Mouse (Mus musculus) forebrain, embryonic 16.5 days (tissue): ENCODE results near the gene Chmp3. TPM values are rescaled to one million over a fixed set of nuclear protein-coding genes. Genes with fewer than 3 reads are reported as not detected.

ENCODE experiments used
- ATAC-seq: fragments of 200-750 bp; cut with Nextera tagmentation; 2 replicates; pipeline ENCODE4 v1.8.0; 2017; ENCODE audit warnings: mild to moderate bottlenecking, moderate library complexity
- H3K27ac ChIP-seq: fragments of 300-500 bp; sonication (generic); 2 replicates; pipeline ENCODE4 v1.5.1; 2014; ENCODE audit warnings: low read length, control low read depth
- H3K27me3 ChIP-seq: fragments of 300-500 bp; sonication (generic); replicated peaks from 2 replicates; pipeline ENCODE4 v1.6.1; 2014; ENCODE audit warnings: low read length; ENCODE audit not compliant: control insufficient read depth, insufficient read depth
- H3K36me3 ChIP-seq: fragments of 300-500 bp; sonication (generic); 2 replicates; pipeline ENCODE4 v1.6.1; 2014; ENCODE audit not compliant: control insufficient read depth, insufficient read depth
- H3K4me1 ChIP-seq: fragments of 300-500 bp; sonication (generic); replicated peaks from 2 replicates; pipeline ENCODE4 v1.6.1; 2014; ENCODE audit warnings: low read length; ENCODE audit not compliant: control insufficient read depth, insufficient read depth
- H3K4me2 ChIP-seq: fragments of 300-500 bp; sonication (generic); 2 replicates; pipeline ENCODE4 v1.6.1; 2014; ENCODE audit warnings: mild to moderate bottlenecking, low read length, control low read depth
- H3K4me3 ChIP-seq: fragments of 300-500 bp; sonication (generic); replicated peaks from 2 replicates; pipeline ENCODE4 v1.5.1; 2014; ENCODE audit warnings: mild to moderate bottlenecking, low read length, control low read depth
- H3K9ac ChIP-seq: fragments of 300-500 bp; sonication (generic); replicated peaks from 2 replicates; pipeline ENCODE4 v1.6.1; 2014; ENCODE audit warnings: low read depth, low read length, control low read depth
- H3K9me3 ChIP-seq: fragments of 300-500 bp; sonication (generic); 2 replicates; pipeline ENCODE4 v1.6.1; 2016; ENCODE audit warnings: low read length; ENCODE audit not compliant: control insufficient read depth
- WGBS: fragments of 180-500 bp; shearing (Covaris S2); extraction: QIAGEN DNeasy Blood & Tissue Kit; methylation state at CpG from one replicate; pipeline ENCODE4 v1.1.7; 2014; 5-methylcytosine and 5-hydroxymethylcytosine counted together
- polyA plus RNA-seq: library from polyadenylated mRNA; unstranded; fragments of >200 nt; fragmentation: Nextera tagmentation; extraction: Ambion mirVana; gene quantifications from 2 replicates; pipeline ENCODE4 v1.2.1, GENCODE M21; 2015

The Chmp3 gene
- polyA plus RNA-seq, 1 experiment from 2014 or later = 66.8 TPM

DNA sequence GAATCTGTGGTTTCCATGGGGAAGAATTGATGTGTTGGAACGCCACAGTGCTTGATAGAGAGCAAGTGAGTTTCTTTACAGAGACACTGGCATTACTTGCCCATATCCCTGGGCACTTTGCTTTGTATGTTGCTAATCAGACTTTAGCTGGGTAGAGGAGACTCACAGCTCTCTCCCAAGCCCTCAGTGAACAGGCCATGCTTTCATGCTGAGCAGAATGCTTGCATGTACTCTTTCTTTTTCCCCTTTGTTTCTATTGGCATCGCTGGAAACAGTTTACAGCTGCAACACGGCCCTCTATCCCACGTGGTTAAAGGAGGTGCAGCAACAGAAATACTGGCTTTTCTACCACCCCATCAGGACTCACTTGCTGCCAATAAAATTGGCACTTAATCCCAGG lies 39.6 kb downstream of the Chmp3 start:
- no peak overlapping the region for H3K27ac ChIP-seq
- H3K9me3 ChIP-seq = no peaks in the 10 kb centered on the region
- no peak overlapping the region for H3K4me2 ChIP-seq
- no peaks in the 10 kb centered on the region for H3K27me3 ChIP-seq
- H3K4me1 ChIP-seq = no peaks in the 10 kb centered on the region; the same call in 1 of the 2 replicates
- no peak overlapping the region for H3K4me3 ChIP-seq
- WGBS = 45% methylated on average over 4 of the region's 4 CpGs
- ATAC-seq = peak; percentile 54
- peaks cover 17% of the 10 kb centered on the region for H3K36me3 ChIP-seq
- H3K9ac ChIP-seq = no peak overlapping the region

GRCm38 (mm10) chr6:71589401-71589800 lies 45.8 kb downstream of the Chmp3 start:
- WGBS = 93% methylated on average over 1 of the region's 1 CpGs
- Histone ChIP-seq H3K4me1 (no peaks in the 10 kb centered on the region), H3K4me3 (no peak overlapping the region), H3K9ac (no peak overlapping the region), H3K27me3 (no peaks in the 10 kb centered on the region), H3K27ac (no peak overlapping the region), H3K4me2 (no peak overlapping the region), H3K9me3 (no peaks in the 10 kb centered on the region), H3K36me3 (peaks cover 62% of the 10 kb centered on the region)
- no peak for ATAC-seq

- ATAC-seq = no peak
- 95% methylated on average over 4 of the region's 4 CpGs for WGBS
Measured at GRCm38 (mm10) chr6:71590154-71590553, 46.6 kb downstream of the Chmp3 start.

GRCm38 (mm10) chr6:71607756-71608155 lies 64.2 kb downstream of the Chmp3 start:
- no peak overlapping the region for H3K4me3 ChIP-seq
- no peaks in the 10 kb centered on the region for H3K9me3 ChIP-seq
- H3K27me3 ChIP-seq = no peaks in the 10 kb centered on the region
- WGBS = 86% methylated on average over 3 of the region's 3 CpGs
- no peak overlapping the region for H3K9ac ChIP-seq
- no peak overlapping the region for H3K4me2 ChIP-seq
- no peak for ATAC-seq
- H3K27ac ChIP-seq = no peak overlapping the region
- H3K36me3 ChIP-seq = peaks cover 33% of the 10 kb centered on the region
- H3K4me1 ChIP-seq = no peaks in the 10 kb centered on the region

More at GRCm38 (mm10) chr6:71590154-71590553, 46.6 kb downstream of the Chmp3 start:
- Histone ChIP-seq H3K27me3 (no peaks in the 10 kb centered on the region), H3K4me3 (no peak overlapping the region), H3K27ac (no peak overlapping the region), H3K4me1 (no peaks in the 10 kb centered on the region), H3K9me3 (no peaks in the 10 kb centered on the region), H3K36me3 (peaks cover 65% of the 10 kb centered on the region), H3K9ac (no peak overlapping the region), H3K4me2 (no peak overlapping the region)

- H3K4me2 ChIP-seq = no peak overlapping the region
- no peaks in the 10 kb centered on the region for H3K9me3 ChIP-seq
- H3K27me3 ChIP-seq = no peaks in the 10 kb centered on the region
- no peak overlapping the region for H3K4me3 ChIP-seq
- no peak overlapping the region for H3K27ac ChIP-seq
- no peak for ATAC-seq
- H3K36me3 ChIP-seq = peaks cover 36% of the 10 kb centered on the region
- no peak overlapping the region for H3K9ac ChIP-seq
- no peaks in the 10 kb centered on the region for H3K4me1 ChIP-seq
Measured at GRCm38 (mm10) chr6:71608994-71609393, 65.4 kb downstream of the Chmp3 start.

GRCm38 (mm10) chr6:71609968-71610367 lies 66.4 kb downstream of the Chmp3 start:
- Histone ChIP-seq H3K27ac (no peak overlapping the region), H3K27me3 (no peaks in the 10 kb centered on the region), H3K9me3 (no peaks in the 10 kb centered on the region), H3K36me3 (peaks cover 38% of the 10 kb centered on the region), H3K4me1 (no peaks in the 10 kb centered on the region), H3K4me2 (no peak overlapping the region), H3K9ac (no peak overlapping the region), H3K4me3 (no peak overlapping the region)
- WGBS = 92% methylated on average over 7 of the region's 7 CpGs
- ATAC-seq = no peak

DNA sequence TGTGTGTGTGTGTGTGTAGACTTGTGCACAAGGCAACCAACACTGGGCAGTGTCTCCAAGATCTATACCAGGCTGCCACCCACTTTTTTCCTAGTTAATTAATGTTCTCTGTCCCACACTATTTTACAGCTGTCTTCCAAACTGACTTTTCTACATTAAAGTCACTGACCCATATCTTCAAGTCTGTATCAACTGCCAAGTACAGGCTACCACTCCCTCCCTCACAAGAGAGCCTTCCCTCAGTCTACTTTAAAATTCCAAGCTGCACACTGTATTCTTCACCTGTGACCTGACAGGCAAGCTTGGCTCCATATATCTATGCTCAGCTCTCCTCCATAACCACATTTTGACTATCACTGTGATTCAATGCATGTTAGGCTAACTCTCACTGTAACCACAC lies 69.6 kb downstream of the Chmp3 start:
- H3K27me3 ChIP-seq = no peaks in the 10 kb centered on the region
- H3K27ac ChIP-seq = no peak overlapping the region
- peaks cover 42% of the 10 kb centered on the region for H3K36me3 ChIP-seq
- no peak overlapping the region for H3K4me3 ChIP-seq
- H3K9ac ChIP-seq = no peak overlapping the region
- no peak for ATAC-seq
- no peaks in the 10 kb centered on the region for H3K9me3 ChIP-seq
- no peak overlapping the region for H3K4me2 ChIP-seq
- no peaks in the 10 kb centered on the region for H3K4me1 ChIP-seq

DNA sequence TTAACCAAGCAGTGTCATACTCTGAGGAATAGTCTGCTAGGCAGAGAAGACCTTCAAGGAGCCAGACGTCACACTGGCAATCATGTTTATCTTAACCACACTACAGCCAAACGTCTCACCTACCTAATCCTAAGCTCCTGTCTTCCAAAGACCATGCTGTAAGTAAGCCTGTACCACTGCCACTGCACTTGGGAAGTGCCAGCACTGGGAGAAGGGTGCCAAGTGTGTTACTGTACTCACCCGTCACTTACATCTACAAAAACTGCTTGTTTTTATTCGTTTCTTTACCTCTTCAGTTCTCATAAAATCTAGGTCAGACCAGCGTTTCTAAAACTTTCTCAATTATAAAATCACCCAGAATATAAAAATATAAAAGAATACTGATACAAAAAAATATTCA lies 73.4 kb downstream of the Chmp3 start:
- no peak for ATAC-seq
- WGBS = 80% methylated on average over 5 of the region's 5 CpGs
- H3K9ac ChIP-seq = no peak overlapping the region
- no peaks in the 10 kb centered on the region for H3K4me1 ChIP-seq
- no peak overlapping the region for H3K4me3 ChIP-seq
- no peak overlapping the region for H3K27ac ChIP-seq
- H3K36me3 ChIP-seq = peaks cover 42% of the 10 kb centered on the region
- no peaks in the 10 kb centered on the region for H3K9me3 ChIP-seq
- no peak overlapping the region for H3K4me2 ChIP-seq
- H3K27me3 ChIP-seq = no peaks in the 10 kb centered on the region

DNA sequence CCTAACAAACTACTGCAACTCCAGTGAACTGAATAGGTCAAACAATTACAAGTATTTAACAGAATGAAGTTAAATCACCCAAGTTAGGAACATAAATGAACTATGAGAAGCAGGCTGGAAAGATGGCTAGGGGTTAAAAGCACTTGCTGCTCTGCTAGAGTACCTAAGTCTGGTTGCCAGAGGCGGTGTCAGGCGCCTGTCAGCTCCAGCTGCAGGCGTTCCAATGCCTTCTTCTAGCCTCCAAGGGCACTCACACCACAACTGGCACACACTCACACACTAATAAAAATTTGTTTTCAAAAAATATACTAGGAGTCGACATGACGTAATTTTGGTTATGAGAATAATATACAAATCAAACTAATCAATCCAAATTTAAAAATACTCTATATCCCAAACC lies 78.0 kb downstream of the Chmp3 start:
- no peaks in the 10 kb centered on the region for H3K27me3 ChIP-seq
- WGBS = 93% methylated on average over 5 of the region's 5 CpGs
- H3K9ac ChIP-seq = no peak overlapping the region
- no peak for ATAC-seq
- no peak overlapping the region for H3K27ac ChIP-seq
- H3K9me3 ChIP-seq = no peaks in the 10 kb centered on the region
- H3K4me3 ChIP-seq = no peak overlapping the region
- no peaks in the 10 kb centered on the region for H3K4me1 ChIP-seq
- no peak overlapping the region for H3K4me2 ChIP-seq
- peaks cover 39% of the 10 kb centered on the region for H3K36me3 ChIP-seq

- Histone ChIP-seq H3K4me2 (no peak overlapping the region), H3K27me3 (no peaks in the 10 kb centered on the region), H3K4me1 (no peaks in the 10 kb centered on the region), H3K4me3 (no peak overlapping the region), H3K9me3 (no peaks in the 10 kb centered on the region), H3K36me3 (peaks cover 38% of the 10 kb centered on the region), H3K27ac (no peak overlapping the region), H3K9ac (no peak overlapping the region)
- no peak for ATAC-seq
- 74% methylated on average over 5 of the region's 5 CpGs for WGBS
Measured at GRCm38 (mm10) chr6:71621981-71622380, 78.4 kb downstream of the Chmp3 start.
